Mouse (Mus musculus): ENCODE results near the gene Try4.
"Not testable (repeated sequence)": the region's sequence is repeated elsewhere in the genome, so short reads cannot be mapped to it uniquely, and the experiment has no call there.

Try4 gene

DNA sequence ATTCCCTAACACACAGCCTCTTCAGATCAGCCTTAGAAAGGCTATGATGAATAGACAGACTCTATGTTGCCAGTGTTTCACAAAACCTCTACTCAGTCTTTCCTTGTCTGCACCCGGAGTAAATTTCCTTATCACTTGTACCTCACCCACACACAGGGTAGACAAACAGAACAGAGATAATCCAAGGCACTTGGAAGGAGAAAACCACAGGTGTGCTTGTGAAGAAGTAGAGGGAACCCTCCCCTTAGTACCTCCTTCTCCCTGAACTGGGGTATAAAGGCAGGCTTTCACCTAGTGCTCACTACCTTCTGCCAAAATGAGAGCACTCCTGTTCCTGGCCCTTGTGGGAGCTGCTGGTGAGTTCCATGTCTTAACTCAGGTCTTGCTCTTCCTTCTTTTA is at the start of gene Try4:
Try4 (plus strand) TSS at position 301 of the 400 bp plus-strand sequence.
- DNase-seq (ENCODE audit: low spot score in 2 of 2) = no peak

- not testable (repeated sequence) for DNase-seq (ENCODE audit: low spot score in 2 of 2)
Observed at GRCm38 (mm10) chr6:41253314-41253713, 48.8 kb upstream of the Try4 start.

- DNase-seq (ENCODE audit: low spot score in 2 of 2) = no peak
Observed at GRCm38 (mm10) chr6:41256424-41256823, 45.6 kb upstream of the Try4 start.

DNA sequence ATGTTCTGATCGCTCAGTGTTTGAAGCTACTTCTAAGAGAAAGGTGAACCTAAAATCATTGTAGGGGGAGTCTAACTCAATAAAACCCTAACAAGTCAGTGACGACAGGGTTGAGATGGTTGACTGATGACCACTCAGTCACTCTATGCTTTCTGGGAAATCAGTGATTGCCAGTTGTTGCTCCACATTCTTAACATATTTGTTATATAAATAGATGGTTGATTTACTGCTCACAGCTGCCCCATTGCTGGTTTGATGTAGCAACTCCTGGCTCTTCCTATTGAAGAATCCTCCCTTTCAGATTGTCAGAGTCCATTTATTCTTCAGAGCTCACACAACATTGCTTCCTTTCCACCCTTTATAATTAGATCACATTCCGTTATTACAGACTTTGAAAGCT is 44.6 kb upstream of the Try4 start:
- no peak for DNase-seq (ENCODE audit: low spot score in 2 of 2)

GRCm38 (mm10) chr6:41262796-41263195 is 39.3 kb upstream of the Try4 start:
- no peak for DNase-seq (ENCODE audit: low spot score in 2 of 2)

GRCm38 (mm10) chr6:41266140-41266539 is 35.9 kb upstream of the Try4 start:
- DNase-seq (ENCODE audit: low spot score in 2 of 2) = no peak

DNA sequence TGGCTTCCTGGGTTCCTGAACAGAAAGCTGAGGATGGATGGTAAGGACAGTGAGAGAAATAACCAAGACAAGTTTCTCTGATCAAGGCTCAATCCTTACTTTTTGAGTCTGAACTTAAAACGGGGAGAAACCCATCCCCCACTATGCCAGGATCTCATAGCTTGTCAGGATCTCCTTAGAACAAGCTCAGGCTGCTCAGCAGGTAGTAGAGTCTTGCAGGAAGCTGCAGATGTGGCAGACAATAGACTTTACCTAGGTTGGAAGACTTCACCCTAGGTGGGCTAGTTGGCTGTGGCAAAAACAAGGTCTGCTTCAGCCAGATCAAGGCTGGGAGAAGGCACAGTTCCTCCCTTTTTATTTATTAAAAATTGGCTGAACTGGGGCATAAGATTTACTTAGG is 3.8 kb upstream of the Try4 start:
- no peak for DNase-seq (ENCODE audit: low spot score in 2 of 2)

DNA sequence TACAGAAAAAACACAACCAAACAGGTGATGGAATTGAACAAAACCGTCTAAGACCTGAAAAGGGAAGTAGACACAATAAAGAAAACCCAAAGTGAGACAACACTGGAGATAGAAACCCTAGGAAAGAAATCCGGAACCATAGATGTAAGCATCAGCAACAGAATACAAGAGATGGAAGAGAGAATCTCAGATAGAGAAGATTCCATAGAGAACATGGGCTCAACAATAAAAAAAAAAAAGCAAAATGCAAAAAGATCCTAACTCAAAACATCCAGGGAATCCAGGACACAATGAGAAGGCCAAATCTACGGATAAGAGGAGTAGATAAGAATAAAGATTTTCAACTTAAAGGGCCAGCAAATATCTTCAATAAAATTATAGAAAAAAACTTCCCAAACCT is 14.7 kb downstream of the Try4 start, which contains the start of gene Try5:
Try5 (minus strand) TSS at position 101 of the 400 bp plus-strand sequence.
- not testable (repeated sequence) for DNase-seq (ENCODE audit: low spot score in 2 of 2)

GRCm38 (mm10) chr6:41353932-41354331 is 51.9 kb downstream of the Try4 start, which contains the start of gene Try10:
Try10 (plus strand) TSS chr6:41354105.
- DNase-seq (ENCODE audit: low spot score in 2 of 2) = no peak

All from spleen, postnatal 4 days (tissue).